ENCODE assay signal across 15 mouse cellular contexts in genomic region chr1:58710043-58710442, GRCm38 (mm10). TPM values are rescaled to one million over a fixed set of nuclear protein-coding genes. Genes with fewer than 3 reads are reported as not detected.
"Had no signal": no experiment of that assay in that cellular context is flagged by ENCODE, and none has a peak within 500 bp of the region (broad histone marks: within the 10 kb centered on the region; RNA-seq: fewer than 3 reads in every experiment).

No protein-coding gene starts in this region.

RNA-seq across cellular contexts. Expression of gene Als2cr12, which starts 14.3 kb away (rescaled TPM):
- total RNA-seq: layer of hippocampus, adult 18-20 months; layer of hippocampus, postnatal 25 days; left cerebral cortex, adult 18-20 months; left cerebral cortex, postnatal 10 days; left cerebral cortex, postnatal 36 days; megakaryocyte-erythroid progenitor cell, adult 5-6 weeks had no signal
- polyA plus RNA-seq: kidney, embryonic 15.5 days; limb, embryonic 11.5 days; liver, adult 2 months; liver, embryonic 13.5 days; liver, embryonic 16.5 days; lung, embryonic 14.5 days; midbrain, embryonic 11.5 days; midbrain, embryonic 14.5 days; neural tube, embryonic 13.5 days had no signal
